Mouse (Mus musculus) midbrain, postnatal 0 days (tissue): ENCODE measurements around the gene Gadd45a. TPM values are rescaled to one million over a fixed set of nuclear protein-coding genes. Genes with fewer than 3 reads are reported as not detected.

Experiments used
- ATAC-seq: fragments of 200-750 bp; cut with Nextera tagmentation; 2 replicates; pipeline ENCODE4 v1.8.0; 2017; ENCODE audit warnings: moderate number of reproducible peaks, mild to moderate bottlenecking, moderate TSS enrichment, moderate library complexity; ENCODE audit not compliant: low FRiP score
- DNase-seq: peaks from one replicate; pipeline ENCODE4 v3.0.0-alpha.2; 2015; ENCODE audit warnings: low spot score
- H3K27ac ChIP-seq: fragments of 300-500 bp; sonication (generic); 2 replicates; pipeline ENCODE4 v1.5.1; 2014; ENCODE audit warnings: low read depth, mild to moderate bottlenecking, low read length, mixed read lengths
- H3K27me3 ChIP-seq: fragments of 300-500 bp; sonication (generic); 2 replicates; pipeline ENCODE4 v1.6.1; 2014; ENCODE audit warnings: low read length, control low read depth, mixed read lengths; ENCODE audit not compliant: insufficient read depth
- H3K36me3 ChIP-seq: fragments of 300-500 bp; sonication (generic); 2 replicates; pipeline ENCODE4 v1.6.1; 2014; ENCODE audit warnings: low read length, control low read depth, mixed read lengths; ENCODE audit not compliant: insufficient read depth
- H3K4me1 ChIP-seq: fragments of 300-500 bp; sonication (generic); 2 replicates; pipeline ENCODE4 v1.6.1; 2014; ENCODE audit warnings: mild to moderate bottlenecking, control low read depth, antibody characterized with exemption, low read length, mixed read lengths; ENCODE audit not compliant: insufficient read depth
- H3K4me2 ChIP-seq: fragments of 300-500 bp; sonication (generic); 2 replicates; pipeline ENCODE4 v1.6.1; 2014; ENCODE audit warnings: low read depth, mild to moderate bottlenecking, low read length, mixed read lengths; ENCODE audit not compliant: poor library complexity, severe bottlenecking
- H3K4me3 ChIP-seq: fragments of 300-500 bp; sonication (generic); 2 replicates; pipeline ENCODE4 v1.5.1; 2014; ENCODE audit warnings: low read depth, mild to moderate bottlenecking, low read length, moderate library complexity
- H3K9ac ChIP-seq: fragments of 300-500 bp; sonication (generic); replicated peaks from 2 replicates; pipeline ENCODE4 v1.6.1; 2014; ENCODE audit warnings: mild to moderate bottlenecking, low read length, moderate library complexity, mixed read lengths; ENCODE audit not compliant: poor library complexity, severe bottlenecking
- H3K9me3 ChIP-seq: fragments of 300-500 bp; sonication (generic); 2 replicates; pipeline ENCODE4 v1.6.1; 2016; ENCODE audit warnings: low read length, control low read depth
- CTCF ChIP-seq: IDR thresholded peaks from 2 replicates; pipeline ENCODE4 v1.5.1; 2016; ENCODE audit warnings: antibody characterized with exemption, mild to moderate bottlenecking
- WGBS: fragments of 180-500 bp; shearing (Covaris S2); extraction: QIAGEN DNeasy Blood & Tissue Kit; methylation state at CpG from one replicate; pipeline ENCODE4 v1.1.7; 2014; 5-methylcytosine and 5-hydroxymethylcytosine counted together
- polyA plus RNA-seq: library from polyadenylated mRNA; unstranded; fragments of >200 nt; fragmentation: Nextera tagmentation; extraction: Ambion mirVana; gene quantifications from 2 replicates; pipeline ENCODE4 v1.2.1, GENCODE M21; 2015
- total RNA-seq: library from RNA; depleted of rRNA; stranded (reverse); fragments of >200 nt; gene quantifications from 2 replicates; pipeline ENCODE4 v1.2.3, GENCODE M21; 2014

Gadd45a gene
- total and polyA plus RNA-seq, 2 experiments from 2014 or later: 8.6 to 11.2 TPM

GRCm38 (mm10) chr6:67056108-67056888, 19.0 kb upstream of the Gadd45a start:
- Histone ChIP-seq H3K4me1 (no peaks in the 10 kb centered on the region), H3K27ac (no peak overlapping the region), H3K4me3 (no peak overlapping the region), H3K9me3 (no peaks in the 10 kb centered on the region), H3K36me3 (no peaks in the 10 kb centered on the region), H3K9ac (no peak overlapping the region), H3K27me3 (no peaks in the 10 kb centered on the region), H3K4me2 (no peak overlapping the region)
- WGBS: 77% methylated on average over 15 of the region's 15 CpGs
- TF ChIP-seq CTCF: no peak
- DNase-seq: no peak
- no peak for ATAC-seq

GRCm38 (mm10) chr6:67050063-67050462, 12.8 kb upstream of the Gadd45a start:
- no peak for TF ChIP-seq CTCF
- no peak overlapping the region for H3K4me2 ChIP-seq
- no peak overlapping the region for H3K9ac ChIP-seq
- H3K36me3 ChIP-seq: no peaks in the 10 kb centered on the region
- H3K9me3 ChIP-seq: no peaks in the 10 kb centered on the region
- H3K4me3 ChIP-seq: no peak overlapping the region
- ATAC-seq (no peak), DNase-seq (no peak)
- H3K27me3 ChIP-seq: no peaks in the 10 kb centered on the region
- H3K4me1 ChIP-seq: no peaks in the 10 kb centered on the region
- H3K27ac ChIP-seq: no peak overlapping the region
- 70% methylated on average over 1 of the region's 1 CpGs for WGBS

GRCm38 (mm10) chr6:67049695-67050038, 12.4 kb upstream of the Gadd45a start:
- Histone ChIP-seq H3K27ac (no peak overlapping the region), H3K27me3 (no peaks in the 10 kb centered on the region), H3K36me3 (no peaks in the 10 kb centered on the region), H3K9ac (no peak overlapping the region), H3K4me1 (no peaks in the 10 kb centered on the region), H3K4me2 (no peak overlapping the region), H3K9me3 (no peaks in the 10 kb centered on the region), H3K4me3 (no peak overlapping the region)
- ATAC-seq: no peak
- no peak for TF ChIP-seq CTCF
- 57% methylated on average over 2 of the region's 2 CpGs for WGBS
- DNase-seq: no peak

GRCm38 (mm10) chr6:67048880-67049694, 11.8 kb upstream of the Gadd45a start:
- ATAC-seq: no peak
- H3K4me1 ChIP-seq: no peaks in the 10 kb centered on the region
- no peak overlapping the region for H3K4me3 ChIP-seq
- no peak overlapping the region for H3K4me2 ChIP-seq
- no peak overlapping the region for H3K9ac ChIP-seq
- no peaks in the 10 kb centered on the region for H3K9me3 ChIP-seq
- 33% methylated on average over 7 of the region's 7 CpGs for WGBS
- no peaks in the 10 kb centered on the region for H3K36me3 ChIP-seq
- H3K27me3 ChIP-seq: no peaks in the 10 kb centered on the region
- DNase-seq: peak; percentile 36
- no peak for TF ChIP-seq CTCF
- H3K27ac ChIP-seq: no peak overlapping the region

GRCm38 (mm10) chr6:67048052-67048691, 10.9 kb upstream of the Gadd45a start:
- Histone ChIP-seq H3K4me3 (no peak overlapping the region), H3K36me3 (no peaks in the 10 kb centered on the region), H3K9me3 (no peaks in the 10 kb centered on the region), H3K27me3 (no peaks in the 10 kb centered on the region), H3K4me1 (no peaks in the 10 kb centered on the region), H3K27ac (no peak overlapping the region), H3K9ac (no peak overlapping the region), H3K4me2 (no peak overlapping the region)
- WGBS: 77% methylated on average over 3 of the region's 3 CpGs
- no peak for TF ChIP-seq CTCF
- DNase-seq (peak; percentile 41), ATAC-seq (no peak)

- no peak for TF ChIP-seq CTCF
- no peak for ATAC-seq
Observed at GRCm38 (mm10) chr6:67046937-67047336, 9.7 kb upstream of the Gadd45a start.

More at GRCm38 (mm10) chr6:67046937-67047336, 9.7 kb upstream of the Gadd45a start:
- no peak overlapping the region for H3K27ac ChIP-seq
- no peaks in the 10 kb centered on the region for H3K4me1 ChIP-seq
- no peak for DNase-seq
- no peak overlapping the region for H3K9ac ChIP-seq
- no peaks in the 10 kb centered on the region for H3K9me3 ChIP-seq
- H3K27me3 ChIP-seq: no peaks in the 10 kb centered on the region
- H3K36me3 ChIP-seq: no peaks in the 10 kb centered on the region
- H3K4me2 ChIP-seq: no peak overlapping the region
- 89% methylated on average over 3 of the region's 3 CpGs for WGBS
- H3K4me3 ChIP-seq: no peak overlapping the region
